Mouse (Mus musculus) mammary gland, adult 2 months (tissue): ENCODE results near the gene Rxrb. TPM values are rescaled to one million over a fixed set of nuclear protein-coding genes. Genes with fewer than 3 reads are reported as not detected.

Experiments
- polyA plus RNA-seq: library from polyadenylated mRNA; depleted of rRNA; stranded (reverse); fragments of >200 nt; gene quantifications from 2 replicates; pipeline ENCODE4 v1.2.3, GENCODE M21; 2012; ENCODE audit warnings: low replicate concordance; rRNA removed

Gene Rxrb
- polyA plus RNA-seq = 62.9 and 110 TPM in 2 replicates

DNA sequence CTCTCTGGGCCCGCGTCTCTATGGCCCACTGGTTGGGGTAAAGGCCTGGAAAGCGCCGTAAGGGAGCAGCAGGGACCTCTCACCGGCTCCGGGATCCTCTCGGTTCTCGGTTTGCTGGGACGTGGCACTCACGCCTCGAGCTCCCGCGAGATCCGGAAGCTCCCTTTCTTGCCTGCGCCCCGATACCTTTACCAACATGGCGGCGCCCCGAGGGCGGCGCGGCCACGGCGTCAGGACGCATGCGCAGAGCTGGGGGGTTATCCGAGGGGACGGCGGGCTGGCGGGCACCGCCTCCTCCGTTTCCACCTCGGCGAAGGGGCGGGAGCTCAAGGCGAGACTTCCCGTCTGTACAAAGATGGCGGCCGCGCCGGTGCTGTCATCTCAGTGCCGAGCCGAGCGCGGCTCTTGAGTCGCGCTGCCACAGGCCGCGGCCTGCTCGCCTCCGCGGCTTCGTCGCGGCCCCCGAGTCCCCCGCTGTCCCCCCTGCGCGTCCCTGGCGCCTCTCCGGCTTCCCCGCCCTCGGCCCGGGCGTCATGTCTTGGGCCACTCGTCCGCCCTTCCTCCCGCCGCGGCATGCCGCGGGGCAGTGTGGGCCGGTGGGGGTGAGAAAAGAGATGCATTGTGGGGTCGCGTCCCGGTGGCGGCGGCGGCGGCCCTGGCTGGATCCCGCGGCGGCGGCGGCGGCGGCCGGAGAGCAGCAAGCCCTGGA is at the start of gene Rxrb, which contains the start of gene Slc39a7:
Gene Rxrb, plus strand, starts transcription at position 348 of the 709 bp plus-strand sequence.
Gene Slc39a7, minus strand, starts transcription at position 218 of the 709 bp plus-strand sequence.

DNA sequence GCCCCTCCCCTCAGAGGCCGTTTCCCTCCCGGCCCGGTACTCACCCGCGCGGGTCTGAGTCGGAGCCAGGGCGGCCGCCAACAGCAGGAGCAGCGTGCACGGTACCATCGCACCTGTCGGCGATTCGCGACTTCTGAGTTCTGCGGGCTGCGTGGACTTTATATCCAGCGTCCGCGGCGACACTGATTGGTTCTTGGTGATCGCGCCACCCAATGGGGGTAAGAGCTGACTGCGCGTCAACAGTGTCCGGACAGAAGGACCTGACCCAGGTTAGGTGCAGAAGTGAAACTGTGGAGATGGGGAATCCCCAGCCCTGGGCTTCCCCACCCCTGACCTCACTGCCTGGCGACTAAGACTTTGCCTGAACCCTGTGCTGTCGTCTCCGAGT is 31.5 kb upstream of the Rxrb start, which contains the start of gene H2-K1:
Gene H2-K1, minus strand, starts transcription at position 198 of the 388 bp plus-strand sequence.

DNA sequence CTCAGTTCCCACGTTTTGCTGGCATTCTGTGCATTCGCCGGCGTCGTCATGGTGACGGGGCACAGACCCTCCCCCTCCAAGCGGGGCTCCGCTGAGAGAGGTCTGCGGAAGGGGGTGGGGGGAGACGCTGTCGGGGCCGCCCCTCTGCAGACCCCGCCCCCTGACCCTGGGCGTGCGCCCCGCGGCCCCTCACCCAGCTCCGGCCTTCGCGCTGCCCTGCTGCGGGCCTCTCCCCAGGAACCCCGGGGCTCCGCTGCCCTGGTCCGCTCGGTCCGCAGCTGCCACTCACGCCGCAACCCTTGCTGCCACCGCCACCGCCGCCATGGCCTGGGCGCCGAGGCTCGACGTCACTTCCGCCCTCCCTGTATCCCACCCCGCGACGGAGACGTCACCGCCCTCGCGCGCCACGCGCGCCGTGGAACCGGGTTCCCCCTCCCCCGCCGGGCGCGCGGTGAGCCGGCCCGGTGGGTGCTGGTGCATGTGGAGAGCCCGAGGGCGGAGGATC is 7.2 kb upstream of the Rxrb start, which contains the start of gene Ring1:
Gene Ring1, minus strand, starts transcription at position 364 of the 505 bp plus-strand sequence.

DNA sequence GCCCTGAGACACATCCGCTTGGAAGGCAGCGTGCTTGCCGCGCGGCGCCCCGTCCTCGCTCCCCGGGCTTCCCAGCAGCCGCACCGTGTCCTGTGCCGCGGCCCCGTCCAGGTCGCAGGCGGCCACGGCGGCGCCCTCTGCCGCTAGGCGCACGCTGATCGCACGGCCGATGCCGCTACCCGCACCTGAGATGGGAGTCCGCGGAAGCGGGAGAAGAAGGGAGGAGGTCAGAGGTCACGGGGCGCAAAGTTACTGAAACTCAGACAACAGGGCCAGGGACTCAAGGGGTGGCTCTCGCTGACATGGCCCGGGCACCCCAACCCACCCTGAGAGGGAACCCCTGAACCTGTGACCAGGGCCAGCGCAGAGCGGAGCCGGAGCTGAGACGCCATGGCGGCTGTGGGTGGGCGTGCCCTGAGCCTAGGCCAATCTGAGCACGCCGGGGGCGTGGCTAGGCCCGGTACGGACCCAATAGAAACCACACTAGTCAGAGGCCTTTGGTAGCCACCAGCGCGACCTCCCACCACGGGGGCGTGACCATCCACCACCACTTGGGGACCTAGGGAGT is 3.9 kb upstream of the Rxrb start, which contains the start of gene H2-Ke6:
Gene H2-Ke6, minus strand, starts transcription at position 405 of the 568 bp plus-strand sequence.

DNA sequence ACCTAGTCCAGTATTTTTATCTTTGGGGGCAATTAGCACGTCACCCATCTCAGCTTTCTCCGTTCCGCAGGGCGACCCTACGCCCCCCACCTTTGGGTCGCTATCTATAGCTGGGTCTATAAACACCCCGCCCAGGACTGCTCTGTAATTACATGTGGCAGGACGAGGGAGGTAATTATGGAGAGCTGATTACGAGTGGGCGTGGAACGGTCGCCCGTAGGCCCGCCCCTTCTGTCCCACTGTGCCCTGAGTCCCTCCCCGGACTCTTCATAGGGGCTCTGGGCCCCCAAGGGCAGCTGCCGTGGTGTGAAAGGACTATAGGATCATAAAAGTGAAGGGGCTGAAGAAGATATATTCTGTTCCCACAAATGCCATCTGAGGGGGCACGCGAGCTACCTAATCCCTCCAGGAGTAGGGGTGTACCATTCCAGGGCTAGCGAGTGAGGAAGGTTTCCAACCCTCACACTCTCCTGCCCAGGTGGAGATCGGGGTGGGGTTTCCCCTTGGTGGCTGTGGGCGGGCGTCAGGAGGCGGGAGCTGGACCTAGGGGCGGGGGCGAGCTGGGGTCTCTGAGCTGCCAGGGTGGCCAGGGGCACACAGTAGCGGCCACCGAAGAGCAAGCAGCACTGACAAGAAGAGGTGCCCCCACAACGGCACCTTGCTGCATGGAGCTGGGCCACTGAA is 7.4 kb downstream of the Rxrb start, which contains the start of gene Col11a2:
Gene Col11a2, plus strand, starts transcription at position 560 of the 684 bp plus-strand sequence.

Other genes with a start within 250 kb of the Rxrb start
- gene Angptl4, start 250.0 kb upstream of the Rxrb start, polyA plus RNA-seq = 140 and 183 TPM in 2 replicates
- 123 and 162 TPM in 2 replicates for gene Kank3, start 221.3 kb upstream of the Rxrb start, polyA plus RNA-seq
- gene Rps28, start 207.2 kb upstream of the Rxrb start, polyA plus RNA-seq = 609 and 610 TPM in 2 replicates
- gene Ndufa7, start 207.2 kb upstream of the Rxrb start, polyA plus RNA-seq = 532 and 579 TPM in 2 replicates
- 97.5 and 125 TPM in 2 replicates for gene Cd320, start 188.7 kb upstream of the Rxrb start, polyA plus RNA-seq
- not detected in 2 replicates for gene Gm7029, start 158.0 kb upstream of the Rxrb start, polyA plus RNA-seq
- gene Kifc1, start 141.2 kb upstream of the Rxrb start, polyA plus RNA-seq = 2.1 and 4.2 TPM in 2 replicates
- 0.93 and 1.6 TPM in 2 replicates for gene Platr17, start 126.7 kb upstream of the Rxrb start, polyA plus RNA-seq
- 64.8 and 67.0 TPM in 2 replicates for gene Daxx, start 122.4 kb upstream of the Rxrb start, polyA plus RNA-seq
- gene Tapbp, start 115.9 kb upstream of the Rxrb start, polyA plus RNA-seq = 238 and 378 TPM in 2 replicates
- 72.4 and 116 TPM in 2 replicates for gene Zbtb22, start 115.9 kb upstream of the Rxrb start, polyA plus RNA-seq
- gene Rgl2, start 102.3 kb upstream of the Rxrb start, polyA plus RNA-seq = 255 and 438 TPM in 2 replicates
- 12.4 and 16.1 TPM in 2 replicates for gene Pfdn6, start 91.5 kb upstream of the Rxrb start, polyA plus RNA-seq
- gene Wdr46, start 91.2 kb upstream of the Rxrb start, polyA plus RNA-seq = 18.2 and 23.7 TPM in 2 replicates
- 9.8 and 25.7 TPM in 2 replicates for gene B3galt4, start 80.3 kb upstream of the Rxrb start, polyA plus RNA-seq
- gene Vps52, start 76.0 kb upstream of the Rxrb start, polyA plus RNA-seq = 68.7 and 74.9 TPM in 2 replicates
- gene Rps18, start 75.8 kb upstream of the Rxrb start, polyA plus RNA-seq = 283 and 376 TPM in 2 replicates
- 6,978 and 9,315 TPM in 2 replicates for gene H2-K1, start 31.5 kb upstream of the Rxrb start, polyA plus RNA-seq
- 29.1 and 42.5 TPM in 2 replicates for gene Ring1, start 7.1 kb upstream of the Rxrb start, polyA plus RNA-seq
- 89.2 and 219 TPM in 2 replicates for gene H2-Ke6, start 3.8 kb upstream of the Rxrb start, polyA plus RNA-seq
- 148 and 187 TPM in 2 replicates for gene Slc39a7, start 130 bp upstream of the Rxrb start, polyA plus RNA-seq
- 1.8 and 4.3 TPM in 2 replicates for gene Col11a2, start 7.6 kb downstream of the Rxrb start, polyA plus RNA-seq
- gene H2-Oa, start 60.5 kb downstream of the Rxrb start, polyA plus RNA-seq = 59.6 and 112 TPM in 2 replicates
- gene H2-DMa, start 87.7 kb downstream of the Rxrb start, polyA plus RNA-seq = 180 and 191 TPM in 2 replicates
- 112 and 199 TPM in 2 replicates for gene Brd2, start 90.8 kb downstream of the Rxrb start, polyA plus RNA-seq
- gene H2-DMb2, start 111.5 kb downstream of the Rxrb start, polyA plus RNA-seq = 125 and 219 TPM in 2 replicates
- gene H2-DMb1, start 121.3 kb downstream of the Rxrb start, polyA plus RNA-seq = 243 and 276 TPM in 2 replicates
- 81.6 and 135 TPM in 2 replicates for gene Tap1, start 155.7 kb downstream of the Rxrb start, polyA plus RNA-seq
- 108 and 188 TPM in 2 replicates for gene Psmb9, start 156.0 kb downstream of the Rxrb start, polyA plus RNA-seq
- gene Psmb8, start 165.9 kb downstream of the Rxrb start, polyA plus RNA-seq = 204 and 242 TPM in 2 replicates
- gene Tap2, start 171.7 kb downstream of the Rxrb start, polyA plus RNA-seq = 74.2 and 121 TPM in 2 replicates
- 117 and 123 TPM in 2 replicates for gene H2-Ob, start 207.1 kb downstream of the Rxrb start, polyA plus RNA-seq
- gene H2-Ab1, start 225.9 kb downstream of the Rxrb start, polyA plus RNA-seq = 2,992 and 3,635 TPM in 2 replicates